Mouse (Mus musculus): ENCODE measurements around the gene Scd3.

Scd3 gene

DNA sequence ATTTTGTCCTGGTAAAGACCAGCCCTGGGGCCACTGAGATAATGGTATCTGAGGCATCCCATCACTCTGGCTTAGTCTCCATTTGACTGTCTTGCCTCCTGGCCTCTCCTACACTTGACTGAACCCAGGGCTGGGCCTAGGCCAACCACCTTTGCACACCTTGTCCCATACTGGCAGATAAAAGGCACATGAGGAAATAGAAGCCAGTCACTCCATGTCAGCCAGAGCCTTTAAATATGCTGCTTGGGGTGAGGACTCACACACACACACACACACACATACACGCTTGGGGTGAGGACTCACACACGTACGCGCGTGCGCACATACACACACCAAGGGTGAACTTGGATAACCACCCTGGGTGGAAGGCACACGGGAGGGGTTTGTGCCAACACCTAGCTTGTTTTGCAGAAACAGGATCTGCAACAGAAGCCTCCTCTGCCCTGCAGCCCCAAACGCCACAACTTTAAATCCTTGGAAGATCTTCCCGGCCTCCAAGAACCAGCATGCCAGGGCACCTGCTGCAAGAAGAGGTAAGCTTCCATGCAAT is at the start of gene Scd3:
Gene Scd3 (plus strand): TSS at position 255 of the 550 bp plus-strand sequence.
- DNase-seq, result no peak

GRCm38 (mm10) chr19:44153781-44154180 is 49.3 kb upstream of the Scd3 start:
- DNase-seq, result no peak

GRCm38 (mm10) chr19:44157005-44157404 is 46.1 kb upstream of the Scd3 start:
- no peak for DNase-seq

- no peak for DNase-seq
These were observed 43.7 kb upstream of the Scd3 start for GRCm38 (mm10) chr19:44159386-44159785.

DNA sequence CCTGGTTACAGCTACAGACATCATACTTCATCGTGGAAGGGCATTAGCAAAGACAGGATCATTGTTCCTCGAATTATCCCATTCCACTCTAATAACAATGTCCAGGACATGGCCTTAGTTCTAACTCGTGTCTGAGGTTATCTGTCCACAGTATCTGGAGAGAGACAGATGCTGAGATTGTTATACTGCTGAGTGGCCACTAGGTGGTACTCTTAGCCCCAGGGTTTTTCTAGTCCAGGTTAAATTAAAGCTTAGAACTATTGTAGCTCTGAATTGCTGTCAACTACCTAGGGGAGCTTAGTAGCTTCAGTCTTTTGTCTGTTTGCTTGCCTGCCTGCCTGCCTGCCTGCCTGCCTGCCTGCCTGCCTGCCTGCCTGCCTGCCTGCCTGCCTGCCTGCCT is 41.6 kb upstream of the Scd3 start:
- no peak for DNase-seq

- no peak for DNase-seq
These were observed 28.2 kb upstream of the Scd3 start for GRCm38 (mm10) chr19:44174835-44175234.

- DNase-seq, result no peak
These were observed 26.3 kb upstream of the Scd3 start for GRCm38 (mm10) chr19:44176741-44177140.

GRCm38 (mm10) chr19:44180502-44180901 is 22.6 kb upstream of the Scd3 start:
- DNase-seq, result no peak

DNA sequence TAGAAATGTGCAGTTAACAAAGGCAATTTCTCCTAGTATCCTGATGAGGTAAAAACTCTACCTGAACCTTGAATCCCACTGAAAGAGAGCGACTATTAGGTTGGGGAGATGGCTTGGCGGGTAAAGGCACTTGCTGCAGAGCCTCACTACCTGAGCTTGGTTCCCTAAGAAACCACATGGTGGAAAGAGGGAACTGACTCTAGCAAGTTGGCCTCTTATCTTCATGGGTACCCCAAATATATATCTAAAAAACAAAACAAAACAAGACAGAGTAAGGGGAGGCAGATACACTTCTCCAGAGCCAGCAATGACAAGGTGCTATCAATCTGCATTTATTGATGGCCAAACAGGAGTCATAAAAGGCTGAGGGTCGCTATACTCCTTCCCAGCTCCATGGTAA is 19.1 kb upstream of the Scd3 start:
- DNase-seq, result no peak

DNA sequence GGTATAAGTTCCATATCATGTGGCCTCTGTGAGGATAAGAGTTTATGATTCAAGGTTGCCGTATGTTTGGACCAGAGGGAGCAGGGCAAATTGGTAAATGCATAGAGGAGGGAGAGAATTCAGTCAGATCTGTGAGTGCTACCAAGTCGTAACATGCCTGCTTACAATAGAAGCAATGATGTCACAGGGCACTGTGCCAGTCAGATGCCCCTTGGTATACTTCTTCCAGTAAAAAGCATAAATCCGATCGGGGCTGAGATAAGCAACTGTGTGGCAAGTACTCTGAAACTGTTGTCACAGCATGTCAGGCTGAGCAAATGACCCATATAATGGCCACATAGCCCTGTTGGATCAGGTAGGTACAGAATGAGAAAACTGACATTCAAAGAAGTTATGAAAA is 14.0 kb upstream of the Scd3 start:
- DNase-seq, result no peak

DNA sequence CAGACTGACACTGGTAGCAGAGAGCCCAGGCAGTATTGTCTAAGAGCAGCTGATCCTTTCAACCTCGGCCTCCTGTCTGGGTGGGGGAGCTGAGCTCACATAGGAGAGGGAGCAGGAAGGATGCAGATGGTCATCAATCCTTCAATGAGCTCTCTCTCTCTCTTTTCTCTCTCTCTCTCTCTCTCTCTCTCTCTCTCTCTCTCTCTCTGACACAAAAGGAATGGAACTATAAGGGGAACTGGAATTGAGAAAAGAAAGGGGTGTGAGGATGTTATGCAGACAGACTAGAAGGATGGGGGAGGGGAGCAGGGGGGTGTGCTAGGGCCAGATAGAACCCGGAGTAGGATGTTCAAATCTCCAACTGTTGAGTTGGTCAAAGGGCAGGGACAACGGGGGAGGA is 10.7 kb upstream of the Scd3 start, which contains the start of gene Pkd2l1:
Gene Pkd2l1 (minus strand): TSS at position 101 of the 400 bp plus-strand sequence.
- DNase-seq, result no peak

GRCm38 (mm10) chr19:44193906-44194305 is 9.2 kb upstream of the Scd3 start:
- DNase-seq, result no peak

GRCm38 (mm10) chr19:44195138-44195537 is 7.9 kb upstream of the Scd3 start:
- DNase-seq, result peak; percentile 61

DNA sequence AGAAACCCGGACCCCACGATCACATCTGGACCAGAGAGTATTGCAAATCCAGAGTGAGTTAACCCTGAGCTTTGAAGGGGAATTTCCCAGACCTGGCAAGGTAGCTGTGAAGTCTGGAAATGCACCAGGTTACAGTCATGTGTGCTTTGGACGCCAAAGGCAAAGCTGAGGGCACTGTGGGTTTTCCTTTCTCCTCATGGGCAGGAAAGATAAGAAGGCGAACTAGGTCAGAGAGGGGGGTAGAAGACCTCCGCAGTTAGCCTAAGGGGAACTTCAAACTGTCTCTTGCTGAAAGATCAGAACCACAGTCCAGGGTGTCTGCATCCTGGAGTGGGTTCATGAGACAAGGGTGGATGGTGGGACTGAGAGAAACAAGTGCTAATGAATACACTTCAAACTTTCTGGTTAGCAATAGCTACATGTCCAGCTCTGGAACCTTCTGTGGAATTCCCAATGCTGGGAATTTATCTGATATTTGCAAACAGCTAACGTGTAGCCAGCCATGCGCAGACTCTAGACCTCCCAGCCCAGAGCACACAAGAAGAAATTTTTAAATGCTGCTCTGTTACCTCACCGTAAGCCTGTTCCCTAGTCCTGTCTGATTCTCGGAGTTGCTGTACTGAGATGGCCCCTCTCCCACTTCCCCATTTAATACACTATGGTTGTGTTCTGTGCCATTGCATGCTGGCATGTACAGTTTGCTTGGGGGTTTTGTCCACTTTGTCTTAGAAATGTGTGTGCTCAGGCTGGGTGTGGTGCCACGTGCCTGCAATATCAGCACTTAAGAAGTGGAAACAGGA is 5.8 kb upstream of the Scd3 start:
- no peak for DNase-seq

- DNase-seq, result no peak
These were observed 4.6 kb upstream of the Scd3 start for GRCm38 (mm10) chr19:44198494-44198893.

DNA sequence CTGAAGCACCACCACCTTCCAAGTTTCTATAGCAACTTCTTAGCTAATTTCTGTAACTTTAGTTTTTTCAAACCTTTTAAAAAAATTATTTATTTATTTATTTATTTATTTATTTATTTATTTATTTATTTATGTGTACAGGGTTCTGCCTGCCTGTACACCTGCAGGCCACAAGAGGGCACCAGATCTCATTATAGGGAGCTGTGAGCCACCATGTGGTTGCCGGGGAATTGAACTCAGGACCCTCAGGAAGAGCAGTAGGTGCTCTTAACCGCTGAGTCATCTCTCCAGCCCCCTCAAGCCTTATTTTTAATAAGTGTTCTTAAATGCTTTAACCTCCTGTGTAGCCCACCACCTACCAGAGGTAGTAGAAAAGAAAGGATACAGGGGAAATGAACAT is 4.1 kb upstream of the Scd3 start:
- DNase-seq, result no peak

- DNase-seq, result no peak
These were observed 4.0 kb downstream of the Scd3 start for GRCm38 (mm10) chr19:44207079-44207478.

- DNase-seq, result no peak
These were observed 12.2 kb downstream of the Scd3 start for GRCm38 (mm10) chr19:44215255-44215654.

- DNase-seq, result no peak
These were observed 15.0 kb downstream of the Scd3 start for GRCm38 (mm10) chr19:44217958-44218525.

- no peak for DNase-seq
These were observed 22.7 kb downstream of the Scd3 start for GRCm38 (mm10) chr19:44225728-44226127.

DNA sequence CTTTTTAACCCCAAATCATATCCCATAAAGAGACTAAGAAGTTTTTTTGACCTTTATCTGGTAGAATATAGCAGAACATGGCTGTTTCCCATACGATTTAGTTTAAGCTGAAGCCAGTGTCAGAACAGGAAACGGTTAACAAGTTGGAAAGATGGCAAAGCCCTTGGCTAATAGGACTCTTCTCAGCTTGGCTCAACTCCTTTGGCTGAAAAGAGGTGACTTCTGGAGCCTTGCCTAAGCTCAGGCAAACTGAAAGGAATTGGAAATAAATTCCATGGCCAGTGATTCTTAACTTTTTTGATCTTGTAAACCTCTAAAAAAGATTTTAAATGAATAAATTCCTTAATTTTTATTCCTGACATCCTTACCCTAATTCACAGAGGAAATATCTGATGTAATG is 26.7 kb downstream of the Scd3 start:
- DNase-seq, result no peak

- DNase-seq, result no peak
These were observed 27.1 kb downstream of the Scd3 start for GRCm38 (mm10) chr19:44230212-44230611.

- no peak for DNase-seq
These were observed 28.6 kb downstream of the Scd3 start for GRCm38 (mm10) chr19:44231608-44232151.

DNA sequence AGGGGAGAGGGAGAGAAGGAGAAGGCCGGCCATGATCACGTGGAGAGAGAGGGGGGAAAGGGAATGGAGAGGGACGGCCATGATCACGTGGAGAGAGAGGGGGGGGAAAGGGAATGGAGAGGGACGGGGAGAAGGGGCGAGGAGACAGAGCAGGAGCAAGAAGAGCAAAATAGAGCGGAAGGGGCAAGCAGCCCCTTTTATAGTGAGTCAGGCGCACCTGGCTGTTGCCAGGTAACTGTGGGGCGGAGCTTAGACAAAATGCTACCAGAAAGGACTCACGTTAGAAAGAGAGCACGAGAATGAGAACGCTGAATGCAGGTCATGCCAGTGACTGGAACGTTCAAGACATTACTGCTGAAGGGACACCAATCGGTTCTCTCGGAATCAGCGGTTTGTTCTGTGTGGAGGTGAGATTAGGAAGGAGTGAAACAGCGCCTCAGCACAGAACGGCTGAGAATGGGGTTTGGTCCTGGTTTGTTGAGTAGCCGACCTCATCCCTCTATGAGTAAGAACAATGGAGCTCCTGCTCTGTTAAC is 34.5 kb downstream of the Scd3 start:
- DNase-seq, result no peak
